Mouse (Mus musculus) spleen, adult 2 months (tissue): ENCODE results near the gene Gm20431.

Source experiments
- CTCF ChIP-seq: fragments of 200-500 bp; IDR thresholded peaks from 2 replicates; pipeline ENCODE4 v1.5.1; 2011; ENCODE audit warnings: mild to moderate bottlenecking, inconsistent platforms; ENCODE audit not compliant: insufficient read depth, insufficient read length, insufficient replicate concordance; ENCODE audit errors: extremely low read depth
- POLR2A ChIP-seq: fragments of 200-500 bp; IDR thresholded peaks from 2 replicates; pipeline ENCODE4 v1.6.1; 2011; ENCODE audit warnings: low read depth, low read length, inconsistent platforms

DNA sequence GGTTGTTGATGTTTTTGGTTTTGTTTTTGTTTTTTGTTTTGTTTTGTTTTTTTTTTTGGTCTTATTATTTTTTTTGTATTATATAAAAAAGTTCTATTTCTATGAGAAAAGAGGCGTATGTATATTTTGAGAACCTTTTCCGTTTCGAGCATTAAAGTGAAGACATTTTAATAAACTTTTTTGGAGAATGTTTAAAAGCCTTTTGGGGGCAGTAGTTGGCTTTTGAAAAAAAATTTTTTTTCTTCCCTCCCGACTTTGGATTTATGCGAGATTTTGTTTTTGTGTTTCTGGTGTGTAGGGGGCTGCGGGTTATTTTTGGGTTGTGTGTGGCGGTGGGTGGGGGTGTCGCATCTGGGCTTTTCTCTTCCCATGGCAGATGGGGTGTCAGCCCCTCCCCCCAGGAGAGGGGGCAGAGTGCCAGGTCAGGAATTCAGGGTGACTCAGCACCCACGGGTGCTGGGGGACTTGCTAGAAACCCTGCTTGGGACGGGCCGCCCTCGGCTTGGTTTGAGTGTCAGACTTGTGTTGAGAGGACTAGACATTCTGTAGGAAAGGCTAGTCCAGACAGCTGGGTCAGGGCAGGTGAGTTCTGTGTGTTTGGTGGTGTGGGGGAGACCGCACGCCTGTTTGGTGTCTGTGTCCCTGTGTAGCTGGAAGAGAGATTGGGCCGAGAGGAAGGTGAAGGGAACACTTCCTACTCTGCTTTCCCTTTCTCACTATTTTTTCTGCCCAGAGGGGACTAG, 29.1 kb upstream of the Gm20431 start:
- TF ChIP-seq CTCF (no peak), POLR2A (no peak)
